Mouse (Mus musculus): Measurements from ENCODE around the gene Ism2.
"Not testable (repeated sequence)": the region's sequence is repeated elsewhere in the genome, so short reads cannot be mapped to it uniquely, and the experiment has no call there.

The Ism2 gene

DNA sequence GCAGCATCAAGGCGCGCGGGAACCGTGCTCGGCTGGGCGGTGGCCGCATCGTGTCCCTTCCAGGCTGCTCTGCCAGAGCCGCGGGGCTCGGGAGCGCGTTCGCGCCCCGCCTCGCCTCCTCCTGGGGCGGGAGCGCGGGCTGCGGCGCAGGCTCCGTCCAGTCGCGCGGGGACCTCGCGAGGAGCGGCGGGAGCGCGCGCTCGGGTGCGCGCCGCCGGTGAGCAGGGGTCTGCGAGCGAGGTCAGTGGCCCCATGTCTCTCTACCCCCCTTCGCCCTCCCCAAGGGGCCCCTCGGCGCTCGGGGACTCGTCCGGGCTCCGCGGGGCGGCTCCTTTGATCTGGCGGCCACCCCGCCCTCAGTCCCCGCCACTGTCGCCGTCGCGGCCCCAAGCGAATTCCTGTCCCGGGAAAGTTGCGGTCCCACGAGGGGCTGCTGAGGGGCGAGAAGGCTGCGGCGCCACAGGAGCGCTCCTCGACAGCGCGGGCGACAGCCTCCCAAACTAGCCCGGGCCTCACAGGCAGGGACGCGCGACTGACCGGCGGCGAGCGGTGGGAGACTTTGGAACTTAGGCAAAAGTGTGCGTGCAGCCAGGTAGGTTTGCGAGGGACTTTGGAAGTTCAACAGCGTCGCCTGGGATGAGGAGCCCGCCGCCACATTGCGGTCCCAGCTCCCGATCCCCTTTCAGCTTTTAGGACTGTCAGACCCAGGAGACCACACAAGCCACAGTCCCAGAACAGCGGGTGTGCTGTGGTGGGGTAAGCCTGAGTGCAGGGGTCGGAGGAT, at the start of gene Ism2:
Ism2 (minus strand) TSS at position 49 of the 784 bp plus-strand sequence.
- peak; percentile 55 for DNase-seq (ENCODE audit: low spot score)

DNA sequence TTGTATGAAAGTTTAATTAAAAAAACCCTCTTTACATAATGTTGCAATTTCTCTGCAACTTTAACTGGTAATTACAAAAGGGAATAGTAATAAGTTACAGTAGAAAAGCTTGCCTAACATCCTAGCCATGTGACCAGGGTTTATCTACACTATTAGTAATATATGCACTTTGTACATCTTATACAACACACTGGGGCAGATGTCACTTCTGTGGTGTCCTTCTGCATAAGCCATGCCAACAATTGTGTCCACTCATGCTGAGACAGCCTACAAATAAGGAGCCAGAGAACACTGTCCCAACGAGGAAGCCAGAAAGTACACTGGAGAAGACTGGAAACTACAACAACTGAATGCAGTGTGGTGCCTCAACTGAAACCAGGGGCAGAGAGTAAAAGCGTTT, 48.5 kb upstream of the Ism2 start:
- DNase-seq (ENCODE audit: low spot score): no peak

GRCm38 (mm10) chr12:87347511-87347910, 48.0 kb upstream of the Ism2 start:
- DNase-seq (ENCODE audit: low spot score): no peak

DNA sequence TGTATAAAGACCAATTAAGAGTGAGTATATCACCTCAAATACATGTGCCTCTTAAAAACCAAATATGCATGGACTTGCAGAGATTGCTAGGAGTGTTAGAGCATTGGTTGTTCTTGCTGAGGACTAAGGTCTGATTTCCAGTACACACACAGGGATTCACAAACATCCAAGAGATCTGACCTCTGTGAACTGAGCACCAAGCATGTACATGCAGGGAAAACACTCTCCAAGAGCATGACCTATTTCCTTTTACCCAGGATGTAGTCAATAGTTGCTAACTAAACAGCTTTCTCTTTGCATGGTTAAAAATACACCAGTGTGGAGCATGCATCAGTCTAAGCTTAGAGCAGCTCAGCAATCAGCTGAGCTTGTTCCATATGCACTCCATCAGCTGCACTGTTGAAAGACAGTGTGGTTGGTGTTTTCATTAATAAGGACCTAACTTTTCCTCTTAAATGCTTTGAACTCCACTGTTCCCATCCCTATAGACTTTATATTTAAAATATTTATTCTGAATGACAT, 43.6 kb upstream of the Ism2 start:
- DNase-seq (ENCODE audit: low spot score): no peak

DNA sequence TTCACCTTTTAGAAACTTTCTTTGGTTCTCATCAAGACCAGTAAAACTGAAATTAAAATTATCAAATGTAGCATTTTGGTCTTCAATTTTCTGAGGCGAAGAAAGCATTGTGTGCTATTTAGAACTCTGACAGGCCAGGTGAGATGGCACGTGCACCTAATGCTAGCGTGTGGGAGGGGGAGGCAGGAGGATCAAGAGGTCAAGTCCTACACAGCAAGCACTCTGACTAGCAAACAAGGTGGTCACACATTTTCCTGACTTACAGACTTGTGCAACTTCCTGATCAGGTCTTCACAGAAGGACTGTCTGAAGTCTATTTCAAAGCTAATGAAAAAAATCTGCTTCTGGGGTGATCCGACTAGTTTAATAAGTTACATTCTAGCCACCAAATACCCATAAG, 38.6 kb upstream of the Ism2 start:
- no peak for DNase-seq (ENCODE audit: low spot score)

GRCm38 (mm10) chr12:87334886-87335285, 35.4 kb upstream of the Ism2 start:
- DNase-seq (ENCODE audit: low spot score): peak; percentile 67

GRCm38 (mm10) chr12:87333794-87334193, 34.3 kb upstream of the Ism2 start:
- DNase-seq (ENCODE audit: low spot score): no peak

GRCm38 (mm10) chr12:87332511-87332910, 33.0 kb upstream of the Ism2 start:
- no peak for DNase-seq (ENCODE audit: low spot score)

GRCm38 (mm10) chr12:87331908-87332307, 32.4 kb upstream of the Ism2 start:
- no peak for DNase-seq (ENCODE audit: low spot score)

- DNase-seq (ENCODE audit: low spot score): peak; percentile 11
Measured at GRCm38 (mm10) chr12:87331053-87331456, 31.6 kb upstream of the Ism2 start.

DNA sequence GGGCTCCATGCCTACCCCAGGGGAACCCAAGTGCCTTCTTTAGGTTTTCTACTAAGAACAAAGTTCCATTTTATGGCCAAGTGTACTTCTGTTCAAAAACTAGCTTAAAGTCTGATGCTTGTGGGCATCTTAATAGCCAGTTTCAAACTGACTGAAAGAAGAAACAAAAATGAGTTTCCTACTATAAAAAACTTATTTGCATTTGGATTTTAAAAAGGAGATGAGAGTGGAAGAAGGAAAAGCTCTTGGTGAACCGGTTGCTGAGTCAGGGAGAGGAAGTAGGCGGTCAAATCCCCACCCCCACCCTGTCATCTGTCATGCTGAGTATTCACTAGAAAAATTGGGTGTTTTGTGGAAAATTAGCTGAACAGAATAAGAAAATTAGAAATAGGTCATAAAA, 30.7 kb upstream of the Ism2 start:
- no peak for DNase-seq (ENCODE audit: low spot score)

GRCm38 (mm10) chr12:87328025-87328424, 28.5 kb upstream of the Ism2 start:
- peak; percentile 12 for DNase-seq (ENCODE audit: low spot score)

DNA sequence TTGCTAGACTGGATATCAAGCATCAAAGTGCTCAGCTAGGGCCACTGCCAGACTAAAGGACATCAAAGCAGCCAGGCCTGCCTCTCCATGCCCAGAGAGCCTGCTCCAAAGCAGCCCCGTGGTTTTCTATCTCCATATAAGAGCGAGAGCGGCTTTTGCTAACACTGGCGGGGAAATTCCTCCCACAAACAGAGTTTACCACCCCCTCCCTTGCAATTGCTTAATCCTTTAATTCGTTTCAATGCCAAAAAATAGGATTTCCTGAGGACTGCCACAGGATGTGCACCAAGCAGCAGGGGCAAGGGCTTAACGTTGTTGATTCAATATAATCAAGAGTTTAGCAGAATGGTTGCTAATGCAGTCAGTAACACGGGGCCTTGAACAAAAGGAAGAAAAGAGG, 28.1 kb upstream of the Ism2 start:
- peak; percentile 53 for DNase-seq (ENCODE audit: low spot score)

GRCm38 (mm10) chr12:87325452-87325851, 25.9 kb upstream of the Ism2 start:
- DNase-seq (ENCODE audit: low spot score): no peak

DNA sequence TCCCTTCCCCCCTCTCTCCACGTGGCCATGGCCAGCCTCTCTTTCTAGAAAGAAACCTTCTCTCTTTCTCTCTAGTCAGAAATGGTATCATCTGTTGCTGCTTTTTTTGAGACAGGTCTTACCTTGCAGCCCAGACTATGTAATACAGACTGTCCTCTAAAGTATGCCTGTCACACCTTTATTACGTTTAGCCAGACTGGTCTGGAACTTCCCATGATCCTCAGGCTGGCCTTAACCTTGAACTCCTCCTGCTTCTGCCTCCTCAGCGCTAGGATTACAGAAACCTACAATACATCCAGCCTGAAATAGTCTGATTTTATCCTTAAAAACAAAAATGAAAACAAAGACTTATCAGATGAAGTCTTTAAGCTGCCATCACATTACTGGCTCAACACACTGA, 19.7 kb upstream of the Ism2 start:
- no peak for DNase-seq (ENCODE audit: low spot score)

GRCm38 (mm10) chr12:87317951-87318350, 18.4 kb upstream of the Ism2 start:
- DNase-seq (ENCODE audit: low spot score): no peak

GRCm38 (mm10) chr12:87313098-87313497, 13.6 kb upstream of the Ism2 start:
- DNase-seq (ENCODE audit: low spot score): no peak

GRCm38 (mm10) chr12:87306584-87306844, 7.0 kb upstream of the Ism2 start:
- DNase-seq (ENCODE audit: low spot score): not testable (repeated sequence)

- DNase-seq (ENCODE audit: low spot score): no peak
Measured at GRCm38 (mm10) chr12:87305767-87306583, 6.5 kb upstream of the Ism2 start.

DNA sequence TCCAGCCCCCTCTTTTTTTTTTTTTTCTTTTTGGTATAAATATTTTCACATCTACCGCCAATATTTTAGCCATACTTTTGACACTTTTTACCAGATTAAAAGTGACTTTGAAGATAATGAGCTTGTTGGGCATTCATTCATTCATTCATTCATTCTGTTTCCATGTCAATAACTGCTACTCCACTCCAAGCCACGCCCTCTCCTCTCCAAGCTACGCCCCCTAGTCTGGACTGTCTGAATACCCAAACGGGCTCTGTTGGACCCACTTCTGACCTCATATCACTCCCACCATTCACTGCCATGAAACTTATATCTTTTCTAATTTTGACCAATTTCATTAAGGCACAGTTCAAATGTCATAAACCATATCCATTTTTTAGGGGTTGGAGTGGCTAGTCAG, 1.7 kb upstream of the Ism2 start:
- DNase-seq (ENCODE audit: low spot score): no peak

DNA sequence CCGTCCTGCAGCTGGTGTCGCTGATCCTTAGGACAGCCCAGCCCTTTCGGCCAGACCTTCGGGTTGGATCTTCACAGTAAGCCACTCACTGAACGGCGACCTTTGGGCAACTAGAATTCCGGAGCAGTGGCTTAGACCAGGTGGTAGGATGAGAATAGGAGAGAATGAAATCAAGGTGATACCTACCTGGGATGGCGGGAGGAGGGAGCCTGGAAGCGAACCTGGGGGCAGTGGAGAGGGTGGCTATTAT, 861 bp upstream of the Ism2 start:
- no peak for DNase-seq (ENCODE audit: low spot score)

GRCm38 (mm10) chr12:87299037-87299656, 358 bp downstream of the Ism2 start:
- DNase-seq (ENCODE audit: low spot score): peak; percentile 17

- DNase-seq (ENCODE audit: low spot score): no peak
Measured at GRCm38 (mm10) chr12:87293934-87294333, 5.6 kb downstream of the Ism2 start.

All from embryo, embryonic 10.5 days (tissue).